Comparison of ENCODE assay signal across 11 mouse cellular contexts in the genomic region with DNA sequence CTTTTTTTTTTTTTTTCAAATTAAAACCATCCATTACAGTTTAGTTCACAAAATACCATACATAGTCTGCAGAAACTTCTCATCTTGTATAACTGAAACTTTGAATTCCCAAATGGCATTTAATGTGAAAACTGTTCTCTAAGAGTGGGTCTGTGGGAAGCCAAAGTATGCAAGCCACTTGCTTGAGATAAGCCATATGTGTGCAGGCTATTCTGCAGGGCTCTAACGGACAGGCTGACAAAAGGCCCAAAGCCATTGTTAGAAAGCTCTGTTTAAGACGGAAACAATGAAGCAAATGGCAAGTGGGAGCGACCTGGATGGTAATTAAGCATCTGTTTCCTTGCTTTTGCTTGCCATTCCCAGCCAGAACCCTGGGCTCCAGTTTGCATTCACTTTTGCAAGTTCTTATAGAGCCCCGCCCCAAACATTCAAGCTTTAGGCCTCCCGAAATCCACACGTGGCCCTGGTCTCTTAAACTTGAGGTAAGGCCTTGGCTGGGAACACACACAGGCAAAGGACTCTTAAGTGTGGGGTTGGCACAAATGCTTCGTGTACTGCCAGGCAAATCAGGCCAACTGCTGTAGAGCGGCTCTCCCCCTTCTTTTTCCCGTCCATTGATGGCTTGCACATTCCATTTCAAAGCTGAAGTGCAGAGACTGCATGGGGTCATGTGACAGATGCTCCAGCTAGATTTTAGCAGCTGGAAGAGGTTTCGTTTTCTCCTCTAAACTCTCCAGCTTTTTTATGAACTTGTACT. TPM values are rescaled to one million over a fixed set of nuclear protein-coding genes. Genes with fewer than 3 reads are reported as not detected.
DNase-seq lines count a peak whose midpoint lies in the region; ATAC-seq and TF ChIP-seq lines count a peak whose summit lies in the region.
"Had no signal": no experiment of that assay in that cellular context is flagged by ENCODE, and none has a peak within 500 bp of the region (broad histone marks: within the 10 kb centered on the region; RNA-seq: fewer than 3 reads in every experiment).

No protein-coding gene starts in this region.

- no peak for TF ChIP-seq POLR2A in olfactory bulb, adult 2 months (IDR thresholded peaks at IDR 0.05; ENCODE audit: insufficient read depth, low read depth, low read length)

- TF ChIP-seq CTCF in olfactory bulb, adult 2 months (IDR thresholded peaks at IDR 0.05; ENCODE audit: insufficient read depth, low read depth, low read length), result no peak

- no peak for ATAC-seq in heart, embryonic 11.5 days (replicated peaks; ENCODE audit: insufficient number of reproducible peaks, low FRiP score, low TSS enrichment)
- ATAC-seq in erythroid progenitor cell, adult 5-6 weeks (replicated peaks; ENCODE audit: low FRiP score, poor library complexity, severe bottlenecking), result no peak

- no peak overlapping the region for H3K9ac ChIP-seq in heart, embryonic 11.5 days (ENCODE audit: low read depth, low read length)
- H3K9ac ChIP-seq: neural tube, embryonic 12.5 days had no signal

- no peak overlapping the region for H3K4me2 ChIP-seq in heart, embryonic 11.5 days
- H3K4me2 ChIP-seq: neural tube, embryonic 12.5 days had no signal

- no peak overlapping the region for H3K4me3 ChIP-seq in heart, embryonic 11.5 days (ENCODE audit: low read depth, low read length)
- H3K4me3 ChIP-seq in limb, embryonic 10.5 days, result no peak overlapping the region
- no peak overlapping the region for H3K4me3 ChIP-seq in olfactory bulb, adult 2 months (ENCODE audit: insufficient read depth, low read depth, low read length)
- H3K4me3 ChIP-seq: neural tube, embryonic 12.5 days had no signal

- H3K27ac ChIP-seq in heart, embryonic 11.5 days (ENCODE audit: low read depth, low read length), result peak overlapping the region; percentile 75
- peak overlapping the region; percentile 56; the same call in 1 of the 2 replicates for H3K27ac ChIP-seq in limb, embryonic 10.5 days
- H3K27ac ChIP-seq in olfactory bulb, adult 2 months (ENCODE audit: insufficient read depth, low read depth, low read length), result peak overlapping the region; percentile 29
- H3K27ac ChIP-seq: neural tube, embryonic 12.5 days had no signal

- 0 out of 2 replicates have a peak, but pooled peaks cover 2% of the 10 kb centered on the region for H3K9me3 ChIP-seq in heart, embryonic 11.5 days (replicated peaks; ENCODE audit: control insufficient read depth, low read length)
- no peaks in the 10 kb centered on the region for H3K9me3 ChIP-seq in limb, embryonic 10.5 days (replicated peaks)

- peaks cover 39% of the 10 kb centered on the region for H3K4me1 ChIP-seq in heart, embryonic 11.5 days (ENCODE audit: control insufficient read depth, insufficient read depth, low read length)
- H3K4me1 ChIP-seq in limb, embryonic 10.5 days, result peaks cover 28% of the 10 kb centered on the region
- peaks cover 23% of the 10 kb centered on the region for H3K4me1 ChIP-seq in olfactory bulb, adult 2 months (ENCODE audit: control insufficient read depth, insufficient read depth, low read length)

- peak; percentile 29 for DNase-seq in kidney, adult 11 months
- no peak for DNase-seq in kidney, postnatal 36 days
- DNase-seq in limb, embryonic 10.5 days (ENCODE audit: low spot score), result no peak
- DNase-seq in ovary, postnatal 10 days (ENCODE audit: low spot score), result no peak
- no peak for DNase-seq in spleen, postnatal 10 days (ENCODE audit: low spot score in 2 of 2)

- 38% methylated on average over 10 of the region's 10 CpGs for WGBS in heart, embryonic 11.5 days (ENCODE audit: insufficient replicate concordance)
- 69% methylated on average over 10 of the region's 10 CpGs for WGBS in limb, embryonic 10.5 days
- WGBS in olfactory bulb, adult 2 months, result 36% methylated on average over 10 of the region's 10 CpGs

- H3K36me3 ChIP-seq in heart, embryonic 11.5 days (ENCODE audit: control insufficient read depth, insufficient read depth, low read length), result peaks cover 13% of the 10 kb centered on the region
- H3K36me3 ChIP-seq in limb, embryonic 10.5 days, result peaks cover 65% of the 10 kb centered on the region

- no peaks in the 10 kb centered on the region for H3K27me3 ChIP-seq in heart, embryonic 11.5 days (ENCODE audit: control insufficient read depth, insufficient read depth, low read length)
- H3K27me3 ChIP-seq in limb, embryonic 10.5 days (ENCODE audit: low read depth, poor library complexity, severe bottlenecking), result no peaks in the 10 kb centered on the region
- H3K27me3 ChIP-seq: CH12.LX; neural tube, embryonic 12.5 days had no signal

RNA-seq across cellular contexts. Expression of a gene that starts 32.4 kb away (rescaled TPM):
- polyA plus RNA-seq in heart, embryonic 11.5 days (2014; fragmentation: Nextera tagmentation; extraction: Ambion mirVana), result 500 and 503 TPM in 2 replicates
- 160 and 215 TPM in 2 replicates for polyA plus RNA-seq in limb, embryonic 10.5 days (2016; fragmentation: Nextera tagmentation; extraction: Ambion mirVana)
- not detected in 2 replicates for polyA plus RNA-seq in olfactory bulb, adult 2 months (2012; ENCODE audit: insufficient read depth, insufficient read length, low replicate concordance, missing spikeins)
- total RNA-seq in erythroid progenitor cell, adult 5-6 weeks (2015; ENCODE audit: low replicate concordance), result 1.1 and 2.1 TPM in 2 replicates
- total RNA-seq in erythroid progenitor cell, adult 5-6 weeks (2017; ENCODE audit: low replicate concordance), result 0.51 and 1.6 TPM in 2 replicates

RNA-seq across cellular contexts. Expression of a gene that starts 51.9 kb away (rescaled TPM):
- 1.00 and 1.0 TPM in 2 replicates for polyA plus RNA-seq in heart, embryonic 11.5 days (2014; fragmentation: Nextera tagmentation; extraction: Ambion mirVana)
- polyA plus RNA-seq in limb, embryonic 10.5 days (2016; fragmentation: Nextera tagmentation; extraction: Ambion mirVana), result not detected in 2 replicates
- not detected in 2 replicates for polyA plus RNA-seq in olfactory bulb, adult 2 months (2012; ENCODE audit: insufficient read depth, insufficient read length, low replicate concordance, missing spikeins)
- not detected in 2 replicates for total RNA-seq in erythroid progenitor cell, adult 5-6 weeks (2015; ENCODE audit: low replicate concordance)
- total RNA-seq in erythroid progenitor cell, adult 5-6 weeks (2017; ENCODE audit: low replicate concordance), result not detected in 2 replicates
- total RNA-seq: CH12.LX; gastrocnemius, postnatal 4 days had no signal
- polyA plus RNA-seq: neural tube, embryonic 12.5 days had no signal

RNA-seq across cellular contexts. Expression of a gene that starts 59.1 kb away (rescaled TPM):
- 41.6 and 42.9 TPM in 2 replicates for polyA plus RNA-seq in heart, embryonic 11.5 days (2014; fragmentation: Nextera tagmentation; extraction: Ambion mirVana)
- 66.3 and 67.8 TPM in 2 replicates for polyA plus RNA-seq in limb, embryonic 10.5 days (2016; fragmentation: Nextera tagmentation; extraction: Ambion mirVana)
- polyA plus RNA-seq in olfactory bulb, adult 2 months (2012; ENCODE audit: insufficient read depth, insufficient read length, low replicate concordance, missing spikeins), result 87.2 TPM in 1 of 2 replicates, not detected in the other
- 8.8 and 9.7 TPM in 2 replicates for total RNA-seq in erythroid progenitor cell, adult 5-6 weeks (2015; ENCODE audit: low replicate concordance)
- total RNA-seq in erythroid progenitor cell, adult 5-6 weeks (2017; ENCODE audit: low replicate concordance), result 3.9 and 4.7 TPM in 2 replicates

Comparison
In these comparisons a context has a peak if more than half of its experiments do, and no peak if none do; other contexts are left out.
1. RNA of a gene that starts 32.4 kb away (polyA plus RNA-seq): 500 to 503 TPM in heart, embryonic 11.5 days and 160 to 215 TPM in limb, embryonic 10.5 days; not detected in olfactory bulb, adult 2 months; every median in the first group is over 100 times any median in the second.
2. Peak in every context shown above with its lines, with median percentiles within 50 percentile points of each other: H3K27ac ChIP-seq.